Mouse (Mus musculus) 3134 (cell line): ENCODE results near the gene Omg.

Source experiments
- DNase-seq: peaks from one replicate; pipeline ENCODE4 v3.0.0-alpha.2; 2011; ENCODE audit warnings: low spot score; ENCODE audit not compliant: insufficient read length; ENCODE audit errors: extremely low read depth

The Omg gene

GRCm38 (mm10) chr11:79519299-79519698, 15.4 kb upstream of the Omg start:
- peak; percentile 5 for DNase-seq

- DNase-seq: no peak
These were observed 11.9 kb upstream of the Omg start for GRCm38 (mm10) chr11:79515798-79516197.

- DNase-seq: no peak
These were observed 11.4 kb upstream of the Omg start for GRCm38 (mm10) chr11:79515331-79515730.

- no peak for DNase-seq
These were observed 8.1 kb upstream of the Omg start for GRCm38 (mm10) chr11:79511970-79512369.

GRCm38 (mm10) chr11:79504506-79504905, 622 bp upstream of the Omg start:
- no peak for DNase-seq

GRCm38 (mm10) chr11:79502917-79503316, 967 bp downstream of the Omg start:
- no peak for DNase-seq

- peak; percentile 49 for DNase-seq
These were observed 8.7 kb downstream of the Omg start for GRCm38 (mm10) chr11:79494976-79495800.

- no peak for DNase-seq
These were observed 19.2 kb downstream of the Omg start for GRCm38 (mm10) chr11:79484721-79485120.

- DNase-seq: no peak
These were observed 19.9 kb downstream of the Omg start for GRCm38 (mm10) chr11:79483876-79484528.

GRCm38 (mm10) chr11:79483392-79483791, 20.5 kb downstream of the Omg start:
- DNase-seq: no peak

GRCm38 (mm10) chr11:79468097-79468496, 35.8 kb downstream of the Omg start:
- DNase-seq: no peak

GRCm38 (mm10) chr11:79460756-79461450, 43.0 kb downstream of the Omg start:
- DNase-seq: no peak

- no peak for DNase-seq
These were observed 44.0 kb downstream of the Omg start for GRCm38 (mm10) chr11:79459846-79460245.

- no peak for DNase-seq
These were observed 46.0 kb downstream of the Omg start for GRCm38 (mm10) chr11:79457928-79458327.

- no peak for DNase-seq
These were observed 50.9 kb downstream of the Omg start for GRCm38 (mm10) chr11:79452966-79453365.
